26 mouse cellular contexts compared by ENCODE assay signal in genomic region chr5:92607492-92608229, GRCm38 (mm10). TPM values are rescaled to one million over a fixed set of nuclear protein-coding genes. Genes with fewer than 3 reads are reported as not detected.
DNase-seq lines count a peak whose midpoint lies in the region; ATAC-seq and TF ChIP-seq lines count a peak whose summit lies in the region.
"Had no signal": no experiment of that assay in that cellular context is flagged by ENCODE, and none has a peak within 500 bp of the region (broad histone marks: within the 10 kb centered on the region; RNA-seq: fewer than 3 reads in every experiment).

No protein-coding gene starts in this region.

- H3K4me2 ChIP-seq in forebrain, embryonic 11.5 days (ENCODE audit: low read depth, low read length, severe bottlenecking), result no peak overlapping the region
- H3K4me2 ChIP-seq in forebrain, embryonic 16.5 days (ENCODE audit: low read length), result no peak overlapping the region
- no peak overlapping the region for H3K4me2 ChIP-seq in liver, embryonic 15.5 days
- no peak overlapping the region for H3K4me2 ChIP-seq in liver, embryonic 11.5 days
- H3K4me2 ChIP-seq in liver, postnatal 0 days (ENCODE audit: low read depth, low read length), result no peak overlapping the region
- H3K4me2 ChIP-seq: embryonic facial prominence, embryonic 12.5 days; forebrain, embryonic 12.5 days had no signal

- H3K9ac ChIP-seq in forebrain, embryonic 11.5 days (ENCODE audit: low read length), result no peak overlapping the region
- H3K9ac ChIP-seq in forebrain, embryonic 16.5 days (replicated peaks; ENCODE audit: low read depth, low read length), result no peak overlapping the region
- no peak overlapping the region for H3K9ac ChIP-seq in liver, embryonic 15.5 days
- H3K9ac ChIP-seq in liver, embryonic 11.5 days (ENCODE audit: low read depth, low read length), result no peak overlapping the region
- no peak overlapping the region for H3K9ac ChIP-seq in liver, postnatal 0 days (replicated peaks)
- H3K9ac ChIP-seq: embryonic facial prominence, embryonic 12.5 days; forebrain, embryonic 12.5 days; forebrain, postnatal 0 days had no signal

- H3K4me1 ChIP-seq in forebrain, embryonic 11.5 days (replicated peaks; ENCODE audit: control insufficient read depth, insufficient read depth, low read length), result no peaks in the 10 kb centered on the region
- H3K4me1 ChIP-seq in forebrain, embryonic 16.5 days (replicated peaks; ENCODE audit: control insufficient read depth, insufficient read depth, low read length), result peaks cover 6% of the 10 kb centered on the region
- peaks cover 5% of the 10 kb centered on the region; the same call in 1 of the 2 replicates for H3K4me1 ChIP-seq in liver, embryonic 15.5 days (replicated peaks)
- H3K4me1 ChIP-seq in liver, embryonic 11.5 days (replicated peaks; ENCODE audit: control insufficient read depth, insufficient read depth, low read length), result no peaks in the 10 kb centered on the region; the same call in 1 of the 2 replicates
- H3K4me1 ChIP-seq in liver, postnatal 0 days (ENCODE audit: insufficient read depth), result peaks cover 11% of the 10 kb centered on the region

- no peaks in the 10 kb centered on the region for H3K36me3 ChIP-seq in forebrain, embryonic 11.5 days (ENCODE audit: control insufficient read depth, insufficient read depth, low read length)
- no peaks in the 10 kb centered on the region for H3K36me3 ChIP-seq in forebrain, embryonic 16.5 days (ENCODE audit: control insufficient read depth, insufficient read depth)
- no peaks in the 10 kb centered on the region for H3K36me3 ChIP-seq in liver, embryonic 15.5 days (replicated peaks)
- H3K36me3 ChIP-seq in liver, embryonic 11.5 days (ENCODE audit: control insufficient read depth, insufficient read depth, low read length), result no peaks in the 10 kb centered on the region
- H3K36me3 ChIP-seq in liver, postnatal 0 days (replicated peaks; ENCODE audit: insufficient read depth, low read length), result no peaks in the 10 kb centered on the region
- H3K36me3 ChIP-seq: embryonic facial prominence, embryonic 10.5 days; embryonic facial prominence, embryonic 12.5 days; forebrain, embryonic 12.5 days; G1E had no signal

- TF ChIP-seq CTCF in liver, postnatal 0 days (IDR thresholded peaks at IDR 0.05; ENCODE audit: low read depth), result no peak

- no peak overlapping the region for H3K4me3 ChIP-seq in forebrain, embryonic 11.5 days (ENCODE audit: low read depth, low read length)
- no peak overlapping the region for H3K4me3 ChIP-seq in forebrain, embryonic 16.5 days (replicated peaks; ENCODE audit: low read length)
- H3K4me3 ChIP-seq in liver, embryonic 15.5 days (replicated peaks), result no peak overlapping the region
- no peak overlapping the region for H3K4me3 ChIP-seq in liver, embryonic 11.5 days (ENCODE audit: low read depth, low read length)
- H3K4me3 ChIP-seq in liver, postnatal 0 days (ENCODE audit: low read depth, low read length), result no peak overlapping the region
- H3K4me3 ChIP-seq: embryonic facial prominence, embryonic 10.5 days; embryonic facial prominence, embryonic 12.5 days; forebrain, embryonic 12.5 days had no signal

- H3K9me3 ChIP-seq in forebrain, embryonic 11.5 days (ENCODE audit: control insufficient read depth, low read length), result no peaks in the 10 kb centered on the region
- no peaks in the 10 kb centered on the region for H3K9me3 ChIP-seq in forebrain, embryonic 16.5 days (ENCODE audit: control insufficient read depth, low read length)
- no peaks in the 10 kb centered on the region for H3K9me3 ChIP-seq in liver, embryonic 15.5 days (replicated peaks)
- H3K9me3 ChIP-seq in liver, embryonic 11.5 days (ENCODE audit: control insufficient read depth, low read length), result no peaks in the 10 kb centered on the region
- no peaks in the 10 kb centered on the region for H3K9me3 ChIP-seq in liver, postnatal 0 days (ENCODE audit: low read length)
- H3K9me3 ChIP-seq: embryonic facial prominence, embryonic 10.5 days; embryonic facial prominence, embryonic 12.5 days; forebrain, embryonic 12.5 days; G1E had no signal

- peak; percentile 6 for DNase-seq in forebrain, embryonic 11.5 days (ENCODE audit: low spot score)
- DNase-seq in liver, embryonic 11.5 days (ENCODE audit: low spot score), result no peak
- no peak for DNase-seq in liver, postnatal 0 days
- DNase-seq in layer of hippocampus, postnatal 25 days (ENCODE audit: extremely low spot score in 1 of 2, low spot score in 1 of 2), result no peak
- DNase-seq: adrenal gland, adult 8-10 months; adrenal gland, postnatal 14 days; adrenal gland, postnatal 36 days; B cell, adult 2 months; cerebellum, adult 11-12 months; cerebellum, adult 2 months; cerebellum, adult 9-10 months; cerebellum, postnatal 10 days; cerebellum, postnatal 25 days; forebrain, postnatal 0 days had no signal

- ATAC-seq in forebrain, embryonic 11.5 days (replicated peaks; ENCODE audit: low FRiP score), result no peak
- no peak for ATAC-seq in forebrain, embryonic 16.5 days
- peak; percentile 54 for ATAC-seq in liver, embryonic 15.5 days (ENCODE audit: insufficient read depth)
- no peak for ATAC-seq in liver, embryonic 11.5 days (replicated peaks; ENCODE audit: low FRiP score)
- ATAC-seq in liver, postnatal 0 days, result peak; percentile 78
- ATAC-seq: activated CD4-positive, CD25-positive, alpha-beta regulatory T cell, adult 4 months; CD4-positive, CD25-positive, alpha-beta regulatory T cell, adult 4 months; forebrain, embryonic 14.5 days; forebrain, postnatal 0 days; Patski had no signal

- 90% methylated on average over 5 of the region's 5 CpGs for WGBS in forebrain, embryonic 11.5 days
- WGBS in forebrain, embryonic 16.5 days, result 80% methylated on average over 5 of the region's 5 CpGs
- WGBS in liver, embryonic 15.5 days (ENCODE audit: insufficient replicate concordance), result 61% methylated on average over 5 of the region's 5 CpGs
- WGBS in liver, embryonic 11.5 days, result 78% methylated on average over 5 of the region's 5 CpGs
- 54% methylated on average over 5 of the region's 5 CpGs for WGBS in liver, postnatal 0 days (ENCODE audit: insufficient replicate concordance)

- H3K27me3 ChIP-seq in forebrain, embryonic 11.5 days (ENCODE audit: control insufficient read depth, insufficient read depth, low read length), result no peaks in the 10 kb centered on the region; the same call in 1 of the 2 replicates
- no peaks in the 10 kb centered on the region for H3K27me3 ChIP-seq in forebrain, embryonic 16.5 days (replicated peaks; ENCODE audit: control insufficient read depth, insufficient read depth, low read length)
- peaks cover 20% of the 10 kb centered on the region for H3K27me3 ChIP-seq in liver, embryonic 15.5 days
- H3K27me3 ChIP-seq in liver, embryonic 11.5 days (replicated peaks; ENCODE audit: control insufficient read depth, insufficient read depth, low read length), result peaks cover 6% of the 10 kb centered on the region; the same call in 1 of the 2 replicates
- 0 out of 2 replicates have a peak, but pooled peaks cover 2% of the 10 kb centered on the region for H3K27me3 ChIP-seq in liver, postnatal 0 days (ENCODE audit: insufficient read depth, low read length)
- H3K27me3 ChIP-seq: CH12.LX had no signal

- H3K27ac ChIP-seq in forebrain, embryonic 11.5 days (ENCODE audit: low read depth, low read length), result no peak overlapping the region
- no peak overlapping the region for H3K27ac ChIP-seq in forebrain, embryonic 16.5 days (ENCODE audit: low read length)
- H3K27ac ChIP-seq in liver, embryonic 15.5 days (replicated peaks), result peak overlapping the region; percentile 59
- H3K27ac ChIP-seq in liver, embryonic 11.5 days (ENCODE audit: low read depth, low read length), result no peak overlapping the region
- H3K27ac ChIP-seq in liver, postnatal 0 days (ENCODE audit: low read depth), result peak overlapping the region; percentile 82
- H3K27ac ChIP-seq: embryonic facial prominence, embryonic 10.5 days; embryonic facial prominence, embryonic 12.5 days; forebrain, embryonic 12.5 days had no signal

- peak; percentile 43; the same call in 1 of the 2 replicates for TF ChIP-seq EP300 in liver, postnatal 0 days (IDR thresholded peaks at IDR 0.05; ENCODE audit: low read depth)

RNA-seq across cellular contexts. Expression of gene Stbd1, which starts 4.8 kb away (rescaled TPM):
- polyA plus RNA-seq in forebrain, embryonic 11.5 days (2014; fragmentation: Nextera tagmentation; extraction: Ambion mirVana), result 6.3 and 7.0 TPM in 2 replicates
- polyA plus RNA-seq in forebrain, embryonic 16.5 days (2015; fragmentation: Nextera tagmentation; extraction: Ambion mirVana), result 3.6 and 3.9 TPM in 2 replicates
- 33.7 and 44.3 TPM in 2 replicates for polyA plus RNA-seq in liver, embryonic 15.5 days (2015; fragmentation: Nextera tagmentation; extraction: Ambion mirVana)
- 6.8 and 8.4 TPM in 2 replicates for polyA plus RNA-seq in liver, embryonic 11.5 days (2014; fragmentation: Nextera tagmentation; extraction: Ambion mirVana)
- 41.1 and 45.7 TPM in 2 replicates for polyA plus RNA-seq in liver, postnatal 0 days (2015; fragmentation: Nextera tagmentation; extraction: Ambion mirVana)
- total RNA-seq in layer of hippocampus, postnatal 25 days (2021), result 1 to 10 TPM; 2.2 to 2.7 TPM
- polyA plus RNA-seq: G1E had no signal

RNA-seq across cellular contexts. Expression of gene Fam47e, which starts 52.8 kb away (rescaled TPM):
- polyA plus RNA-seq in forebrain, embryonic 11.5 days (2014; fragmentation: Nextera tagmentation; extraction: Ambion mirVana), result not detected in 2 replicates
- polyA plus RNA-seq in forebrain, embryonic 16.5 days (2015; fragmentation: Nextera tagmentation; extraction: Ambion mirVana), result 0.43 and 0.77 TPM in 2 replicates
- polyA plus RNA-seq in liver, embryonic 15.5 days (2015; fragmentation: Nextera tagmentation; extraction: Ambion mirVana), result 4.6 and 7.8 TPM in 2 replicates
- 0.38 and 0.52 TPM in 2 replicates for polyA plus RNA-seq in liver, embryonic 11.5 days (2014; fragmentation: Nextera tagmentation; extraction: Ambion mirVana)
- 8.4 and 9.8 TPM in 2 replicates for polyA plus RNA-seq in liver, postnatal 0 days (2015; fragmentation: Nextera tagmentation; extraction: Ambion mirVana)
- total RNA-seq in layer of hippocampus, postnatal 25 days (2021), result under 1 TPM in 1 of 2 experiments, not detected in 1; 0.42 TPM
- total RNA-seq: adrenal gland, adult 18-20 months; adrenal gland, adult 8-10 months; adrenal gland, postnatal 14 days; adrenal gland, postnatal 36 days; CH12.LX had no signal
- polyA plus RNA-seq: activated CD4-positive, CD25-positive, alpha-beta regulatory T cell, adult 4 months; CD4-positive, CD25-positive, alpha-beta regulatory T cell, adult 4 months; embryonic facial prominence, embryonic 10.5 days; embryonic facial prominence, embryonic 12.5 days; forebrain, embryonic 12.5 days; G1E; Patski had no signal

Comparison
In these comparisons a context has a peak if more than half of its experiments do, and no peak if none do; other contexts are left out.
1. ATAC-seq: peak in liver, embryonic 15.5 days (single experiment) and liver, postnatal 0 days (single experiment); none in forebrain, embryonic 11.5 days (single experiment), forebrain, embryonic 16.5 days (single experiment) and liver, embryonic 11.5 days (single experiment).
2. H3K27ac ChIP-seq: peak in liver, embryonic 15.5 days (single experiment) and liver, postnatal 0 days (single experiment); none in forebrain, embryonic 11.5 days (single experiment), forebrain, embryonic 16.5 days (single experiment) and liver, embryonic 11.5 days (single experiment).